Comparison of ENCODE assay signal across 9 mouse cellular contexts in the genomic region with DNA sequence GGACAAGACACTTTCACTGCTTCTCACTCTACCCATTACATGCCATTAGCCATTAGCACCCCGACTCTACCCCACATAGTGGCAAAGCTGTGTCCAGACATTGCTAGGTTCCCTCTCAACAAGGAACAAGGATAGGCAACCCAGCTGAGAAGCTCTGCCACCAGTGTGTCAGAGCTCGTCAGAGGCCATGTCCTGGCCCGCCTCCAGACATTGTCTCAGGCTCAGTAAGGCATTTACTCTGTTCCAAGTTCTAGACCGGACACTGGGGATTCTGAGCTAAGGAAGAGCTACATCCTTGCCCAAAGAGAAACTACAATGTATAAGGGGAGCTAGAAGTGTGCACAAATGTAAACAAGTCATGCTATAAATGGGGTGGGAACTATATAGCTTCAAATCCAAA.
"Had no signal": no experiment of that assay in that cellular context is flagged by ENCODE, and none has a peak within 500 bp of the region (broad histone marks: within the 10 kb centered on the region; RNA-seq: fewer than 3 reads in every experiment).

No protein-coding gene starts in this region.

- DNase-seq: kidney, postnatal 10 days; left cerebral cortex, postnatal 4 days; right cerebral cortex, postnatal 4 days; thymus, postnatal 36 days had no signal

- H3K27ac ChIP-seq: limb, embryonic 13.5 days; liver, embryonic 14.5 days; midbrain, embryonic 13.5 days; neural tube, embryonic 15.5 days had no signal

- H3K4me3 ChIP-seq: limb, embryonic 13.5 days; midbrain, embryonic 13.5 days; myocyte; neural tube, embryonic 15.5 days had no signal

- H3K36me3 ChIP-seq: limb, embryonic 13.5 days; midbrain, embryonic 13.5 days; neural tube, embryonic 15.5 days had no signal

- H3K27me3 ChIP-seq: midbrain, embryonic 13.5 days; neural tube, embryonic 15.5 days had no signal

- H3K9me3 ChIP-seq: limb, embryonic 13.5 days; midbrain, embryonic 13.5 days; neural tube, embryonic 15.5 days had no signal

- H3K4me1 ChIP-seq: limb, embryonic 13.5 days; neural tube, embryonic 15.5 days had no signal
